8 mouse cellular contexts compared by ENCODE assay signal in genomic region chr6:7732754-7733708, GRCm38 (mm10). TPM values are rescaled to one million over a fixed set of nuclear protein-coding genes. Genes with fewer than 3 reads are reported as not detected.
DNase-seq lines count a peak whose midpoint lies in the region; ATAC-seq lines count a peak whose summit lies in the region.

No protein-coding gene starts in this region.

- H3K4me1 ChIP-seq in forebrain, embryonic 12.5 days = no peaks in the 10 kb centered on the region
- no peaks in the 10 kb centered on the region for H3K4me1 ChIP-seq in hindbrain, embryonic 10.5 days (replicated peaks)

- no peak overlapping the region for H3K4me3 ChIP-seq in forebrain, embryonic 12.5 days (replicated peaks)
- no peak overlapping the region for H3K4me3 ChIP-seq in hindbrain, embryonic 10.5 days

- ATAC-seq in forebrain, embryonic 12.5 days (ENCODE audit: low FRiP score) = peak; percentile 65; the same call in 1 of the 2 replicates

- DNase-seq in MEL-GATA-1-ER (ENCODE audit: extremely low read depth, low read depth) = peak; percentile 69
- peak; percentile 88 for DNase-seq in c-Kit-positive CD71-positive TER-119-negative erythroid progenitor cells, embryonic 14.5 days (ENCODE audit: low read depth)
- peak; percentile 80 for DNase-seq in hindbrain, embryonic 10.5 days (ENCODE audit: low spot score)
- peak; percentile 81 to 99 for DNase-seq in layer of hippocampus, postnatal 25 days (ENCODE audit: extremely low spot score in 1 of 2, low spot score in 1 of 2)
- peak; percentile 87 for DNase-seq in lung, postnatal 25 days (ENCODE audit: low spot score)
- peak; percentile 93 for DNase-seq in retina, embryonic 14.5 days (ENCODE audit: low spot score)
- peak; percentile 91 for DNase-seq in thymus, postnatal 4 days

- H3K27ac ChIP-seq in forebrain, embryonic 12.5 days = no peak overlapping the region
- no peak overlapping the region for H3K27ac ChIP-seq in hindbrain, embryonic 10.5 days

- H3K9ac ChIP-seq in forebrain, embryonic 12.5 days = no peak overlapping the region

- H3K36me3 ChIP-seq in forebrain, embryonic 12.5 days (replicated peaks) = no peaks in the 10 kb centered on the region
- H3K36me3 ChIP-seq in hindbrain, embryonic 10.5 days = no peaks in the 10 kb centered on the region

- 42% methylated on average over 12 of the region's 12 CpGs for WGBS in forebrain, embryonic 12.5 days
- WGBS in hindbrain, embryonic 10.5 days = 43% methylated on average over 12 of the region's 12 CpGs

- H3K27me3 ChIP-seq in forebrain, embryonic 12.5 days = no peaks in the 10 kb centered on the region
- no peaks in the 10 kb centered on the region for H3K27me3 ChIP-seq in hindbrain, embryonic 10.5 days (ENCODE audit: insufficient read depth, poor library complexity, severe bottlenecking)

- no peak overlapping the region for H3K4me2 ChIP-seq in forebrain, embryonic 12.5 days

- no peaks in the 10 kb centered on the region for H3K9me3 ChIP-seq in forebrain, embryonic 12.5 days
- H3K9me3 ChIP-seq in hindbrain, embryonic 10.5 days = peaks cover 11% of the 10 kb centered on the region; the same call in 1 of the 2 replicates

RNA-seq across cellular contexts. Expression of gene Asns, which starts 40.0 kb away (rescaled TPM):
- polyA plus RNA-seq in forebrain, embryonic 12.5 days (2016; fragmentation: Nextera tagmentation; extraction: Ambion mirVana) = 44.8 and 47.2 TPM in 2 replicates
- polyA plus RNA-seq in hindbrain, embryonic 10.5 days (2016; fragmentation: Nextera tagmentation; extraction: Ambion mirVana) = 51.6 and 58.7 TPM in 2 replicates
- total RNA-seq in layer of hippocampus, postnatal 25 days (2021) = 100 to 1,000 TPM in 1 of 2 experiments, 10 to 100 TPM in 1; 96.0 to 105 TPM
